Mouse (Mus musculus) stomach, adult 2 months (tissue): Measurements from ENCODE around the gene Pet117. TPM values are rescaled to one million over a fixed set of nuclear protein-coding genes. Genes with fewer than 3 reads are reported as not detected.

ENCODE experiments used
- polyA plus RNA-seq: library from polyadenylated mRNA; depleted of rRNA; stranded (reverse); fragments of >200 nt; gene quantifications from 2 replicates; pipeline ENCODE4 v1.2.3, GENCODE M21; 2012; rRNA removed

Gene Pet117
- not detected in 2 replicates for polyA plus RNA-seq

DNA sequence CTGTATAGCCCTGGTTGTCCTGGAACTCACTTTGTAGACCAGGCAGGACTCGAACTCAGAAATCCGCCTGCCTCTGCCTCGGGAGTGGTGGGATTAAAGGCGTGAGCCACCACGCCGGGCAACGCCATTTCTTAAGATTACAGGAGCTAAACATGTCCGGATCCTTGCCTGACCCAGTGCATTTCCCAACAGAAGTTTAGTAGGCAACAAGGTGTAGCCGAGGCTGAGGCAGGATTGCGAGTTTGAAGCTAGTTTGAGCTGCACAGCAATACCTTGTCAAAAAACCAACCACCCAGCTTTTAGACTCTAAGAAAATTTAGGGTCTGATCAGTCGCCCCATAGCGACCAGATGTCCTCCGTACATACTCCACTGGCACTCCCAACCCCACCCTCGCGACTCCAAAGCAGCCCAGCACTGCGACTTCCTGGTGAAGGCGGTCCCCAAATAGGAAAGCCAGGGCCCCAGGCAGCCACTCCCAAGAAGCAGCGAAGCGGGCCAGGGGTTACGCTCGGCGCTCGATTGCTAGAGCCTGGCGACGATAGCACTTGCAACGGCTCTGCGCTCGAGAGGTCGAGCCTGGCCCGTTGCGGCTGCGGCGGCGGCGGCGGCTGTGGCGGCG is at the start of gene Pet117, which contains the start of gene Kat14:
TSS of gene Pet117 (plus strand) at position 597 of the 620 bp plus-strand sequence.
TSS of gene Kat14 (plus strand) at position 584 of the 620 bp plus-strand sequence.

DNA sequence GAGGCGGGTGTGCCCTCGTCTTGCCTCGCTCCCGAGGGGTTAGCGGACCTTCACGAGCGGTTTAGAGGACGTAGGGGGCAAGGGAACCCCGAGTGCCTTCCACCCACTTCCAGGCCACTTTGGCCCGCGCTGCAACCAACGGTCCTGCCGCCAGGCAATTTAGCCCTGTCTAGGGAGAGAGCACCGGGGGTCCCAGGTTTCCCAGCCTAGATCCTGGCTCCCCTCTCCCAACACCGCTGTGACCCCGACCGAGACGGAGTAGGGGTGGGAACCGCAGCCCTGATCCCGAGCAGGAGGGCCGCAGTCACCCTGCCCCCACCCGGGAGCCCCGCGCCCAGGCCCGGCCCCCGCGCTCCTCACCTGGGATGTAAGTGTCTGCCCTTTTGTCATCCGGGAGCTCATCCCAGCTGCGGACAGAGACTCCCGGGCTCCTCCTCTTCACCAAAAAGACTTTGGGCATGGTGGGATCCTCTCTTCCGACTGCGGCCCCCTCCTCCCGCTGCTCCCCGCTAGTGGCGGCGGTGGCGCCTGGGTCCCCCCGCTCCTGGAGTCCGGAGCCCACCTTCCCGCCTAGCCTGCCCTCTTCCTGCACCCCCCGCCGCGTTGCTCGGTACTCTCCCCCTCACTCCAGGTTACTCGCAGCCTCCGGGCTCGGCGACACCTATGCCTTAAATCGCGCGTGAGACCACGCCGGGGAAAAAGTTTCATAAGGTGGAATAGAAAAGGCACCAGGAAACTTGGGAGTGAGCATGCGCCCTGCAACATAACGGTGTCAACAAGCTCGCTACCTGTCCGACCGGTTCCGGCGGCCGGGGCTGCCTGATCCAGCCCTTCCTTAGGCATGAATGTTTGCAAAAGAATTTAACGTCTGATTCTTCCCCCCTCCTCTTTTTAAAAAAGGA is 37.1 kb upstream of the Pet117 start, which contains the start of gene Ovol2:
TSS of gene Ovol2 (minus strand) at position 746 of the 902 bp plus-strand sequence.

Other genes with a start within 250 kb of the Pet117 start
- 0.81 and 0.90 TPM in 2 replicates for gene Mgme1, start 98.3 kb upstream of the Pet117 start, polyA plus RNA-seq
- 15.9 and 19.4 TPM in 2 replicates for gene Snx5, start 98.1 kb upstream of the Pet117 start, polyA plus RNA-seq
- 12.7 and 21.5 TPM in 2 replicates for gene Ovol2, start 36.9 kb upstream of the Pet117 start, polyA plus RNA-seq
- 10.4 and 14.7 TPM in 2 replicates for gene Kat14, start within 50 bp of the Pet117 start, polyA plus RNA-seq
- 0.08 and 0.18 TPM in 2 replicates for gene Dzank1, start 158.4 kb downstream of the Pet117 start, polyA plus RNA-seq
- 0.31 and 1.3 TPM in 2 replicates for gene Polr3f, start 158.7 kb downstream of the Pet117 start, polyA plus RNA-seq
- gene Rbbp9, start 181.9 kb downstream of the Pet117 start, polyA plus RNA-seq, result 2.0 and 2.6 TPM in 2 replicates
- 20.6 and 21.8 TPM in 2 replicates for gene Sec23b, start 187.2 kb downstream of the Pet117 start, polyA plus RNA-seq
- gene Smim26, start 225.1 kb downstream of the Pet117 start, polyA plus RNA-seq, result 0.49 TPM in 1 of 2 replicates, not detected in the other
- 2.4 and 3.2 TPM in 2 replicates for gene Dtd1, start 230.9 kb downstream of the Pet117 start, polyA plus RNA-seq